Mouse (Mus musculus): Measurements from ENCODE around the gene Rsl24d1.
"Not testable (repeated sequence)": the region's sequence is repeated elsewhere in the genome, so short reads cannot be mapped to it uniquely, and the experiment has no call there.

Rsl24d1 gene

DNA sequence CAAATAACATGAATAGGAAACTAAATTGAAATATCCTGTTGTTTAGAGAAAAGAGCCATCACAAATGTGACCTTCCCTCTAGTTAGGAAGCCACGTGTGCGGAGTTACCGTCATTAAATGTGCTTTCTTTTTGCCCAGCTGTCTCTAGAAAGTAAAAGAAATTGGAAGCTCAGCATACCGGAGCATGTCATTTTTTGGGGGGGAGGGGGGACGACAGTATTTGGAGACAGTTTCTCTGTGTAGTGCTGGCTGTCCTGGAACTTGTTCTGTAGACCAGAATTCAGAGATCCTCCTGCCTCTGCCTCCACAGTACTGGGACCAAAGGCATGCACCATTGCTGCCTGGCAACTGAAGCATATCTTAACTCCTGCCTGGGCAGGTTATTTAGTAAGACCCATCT, 11.7 kb upstream of the Rsl24d1 start, which contains the start of gene Khdc3:
TSS of gene Khdc3 (plus strand) at position 301 of the 400 bp plus-strand sequence.
- no peak for DNase-seq (ENCODE audit: low spot score in 2 of 2)

DNA sequence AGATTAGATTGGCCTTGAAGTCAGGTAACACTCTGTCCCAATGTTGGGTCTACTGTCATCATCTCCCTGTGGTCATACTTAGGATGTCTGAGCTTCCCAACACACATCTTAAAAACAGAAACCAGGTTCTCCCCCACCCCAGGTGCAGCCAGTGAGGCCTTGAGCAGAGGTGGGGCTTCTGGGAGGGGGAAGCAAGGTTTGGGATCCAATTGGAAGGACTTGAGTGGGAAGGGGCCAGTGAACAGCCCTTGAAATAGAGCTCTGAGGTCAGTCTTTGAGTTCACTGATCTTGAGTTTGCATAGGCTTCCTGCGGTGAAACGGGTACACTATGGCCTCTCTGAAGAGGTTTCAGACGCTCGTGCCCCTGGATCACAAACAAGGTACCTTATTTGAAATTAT, 11.0 kb upstream of the Rsl24d1 start, which contains the start of gene Gm20509:
TSS of gene Gm20509 (plus strand) at position 290 of the 400 bp plus-strand sequence.
- no peak for DNase-seq (ENCODE audit: low spot score in 2 of 2)

DNA sequence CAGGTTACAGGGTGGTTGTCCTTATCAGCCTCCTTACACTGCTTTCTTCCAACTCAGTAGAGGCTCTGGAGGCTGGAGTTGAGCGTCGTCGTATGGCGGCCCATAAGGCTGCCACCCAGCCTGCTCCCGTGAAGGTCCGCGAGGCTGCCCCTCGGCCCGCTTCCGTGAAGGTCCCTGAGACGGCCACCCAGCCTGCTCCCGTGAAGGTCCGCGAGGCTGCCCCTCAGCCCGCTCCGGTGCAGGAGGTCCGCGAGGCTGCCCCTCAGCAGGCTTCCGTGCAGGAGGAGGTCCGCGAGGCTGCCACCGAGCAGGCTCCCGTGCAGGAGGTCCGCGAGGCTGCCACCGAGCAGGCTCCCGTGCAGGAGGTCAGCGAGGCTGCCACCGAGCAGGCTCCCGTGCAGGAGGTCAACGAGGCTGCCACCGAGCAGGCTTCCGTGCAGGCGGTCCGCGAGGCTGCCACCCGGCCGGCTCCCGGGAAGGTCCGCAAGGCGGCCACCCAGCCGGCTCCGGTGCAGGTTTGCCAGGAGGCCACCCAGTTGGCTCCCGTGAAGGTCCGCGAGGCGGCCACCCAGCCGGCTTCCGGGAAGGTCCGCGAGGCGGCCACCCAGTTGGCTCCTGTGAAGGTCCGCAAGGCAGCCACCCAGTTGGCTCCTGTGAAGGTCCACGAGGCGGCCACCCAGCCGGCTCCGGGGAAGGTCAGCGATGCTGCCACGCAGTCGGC, 9.9 kb upstream of the Rsl24d1 start:
- DNase-seq (ENCODE audit: low spot score in 2 of 2), result no peak

DNA sequence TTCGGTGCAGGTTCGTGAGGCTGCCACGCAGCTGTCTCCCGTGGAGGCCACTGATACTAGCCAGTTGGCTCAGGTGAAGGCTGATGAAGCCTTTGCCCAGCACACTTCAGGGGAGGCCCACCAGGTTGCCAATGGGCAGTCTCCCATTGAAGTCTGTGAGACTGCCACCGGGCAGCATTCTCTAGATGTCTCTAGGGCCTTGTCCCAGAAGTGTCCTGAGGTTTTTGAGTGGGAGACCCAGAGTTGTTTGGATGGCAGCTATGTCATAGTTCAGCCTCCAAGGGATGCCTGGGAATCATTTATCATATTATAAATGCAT, 9.4 kb upstream of the Rsl24d1 start:
- no peak for DNase-seq (ENCODE audit: low spot score in 2 of 2)

DNA sequence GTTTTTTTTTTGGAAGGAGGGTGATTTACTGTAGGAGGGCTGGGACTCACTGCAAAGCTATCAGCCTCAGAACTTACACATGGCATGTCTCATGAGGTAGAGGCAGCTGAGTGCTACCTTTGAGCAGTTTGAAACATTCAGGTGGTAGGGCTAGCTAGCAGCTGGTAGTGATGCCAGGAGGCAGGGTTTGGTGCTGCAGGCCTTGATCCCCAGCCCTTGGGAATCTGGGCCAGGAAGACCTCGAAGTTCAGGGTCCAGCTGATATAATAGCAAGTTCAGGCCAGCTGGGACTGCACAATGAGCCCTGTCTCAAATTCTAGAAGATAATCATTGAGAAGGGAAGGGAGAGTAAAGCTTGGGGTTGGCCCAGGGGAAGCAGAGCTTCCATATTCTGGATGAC, 8.1 kb upstream of the Rsl24d1 start:
- no peak for DNase-seq (ENCODE audit: low spot score in 2 of 2)

DNA sequence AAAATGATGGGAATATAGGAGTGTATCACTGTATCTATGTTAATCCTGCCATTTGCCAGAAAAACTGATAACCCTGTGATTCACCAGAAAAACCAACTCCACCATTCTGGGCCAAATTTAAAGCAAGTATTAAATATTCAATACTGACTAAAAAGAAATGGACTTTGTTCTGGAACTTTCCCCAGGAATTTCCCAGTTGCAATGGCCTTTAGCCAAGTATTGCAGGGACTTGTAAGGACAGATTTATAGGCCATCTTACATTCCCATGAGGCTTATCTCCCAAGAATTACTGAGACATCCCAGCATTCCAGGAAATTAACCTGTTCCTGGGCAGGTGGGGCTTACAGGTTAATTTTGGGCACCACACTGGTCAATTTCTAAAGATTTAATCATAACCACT, 7.5 kb upstream of the Rsl24d1 start:
- no peak for DNase-seq (ENCODE audit: low spot score in 2 of 2)

DNA sequence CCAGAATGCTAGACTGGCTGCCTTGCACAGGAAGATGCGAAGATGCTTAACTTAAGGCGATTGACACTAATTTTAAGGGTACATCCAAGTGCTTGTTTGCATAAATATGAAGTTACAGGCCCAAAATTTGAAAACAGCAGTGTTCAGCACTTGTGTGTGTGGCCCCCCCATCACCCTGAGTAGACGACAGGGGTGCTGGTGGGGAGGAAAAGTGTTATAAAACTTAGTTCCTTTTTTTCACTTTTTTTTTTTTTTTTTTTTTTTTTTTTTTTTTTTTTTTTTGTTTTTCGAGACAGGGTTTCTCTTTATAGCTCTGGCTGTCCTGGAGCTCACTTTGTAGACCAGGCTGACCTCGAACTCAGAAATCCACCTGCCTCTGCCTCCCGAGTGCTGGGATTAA, 3.5 kb downstream of the Rsl24d1 start:
- not testable (repeated sequence) for DNase-seq (ENCODE audit: low spot score in 2 of 2)

DNA sequence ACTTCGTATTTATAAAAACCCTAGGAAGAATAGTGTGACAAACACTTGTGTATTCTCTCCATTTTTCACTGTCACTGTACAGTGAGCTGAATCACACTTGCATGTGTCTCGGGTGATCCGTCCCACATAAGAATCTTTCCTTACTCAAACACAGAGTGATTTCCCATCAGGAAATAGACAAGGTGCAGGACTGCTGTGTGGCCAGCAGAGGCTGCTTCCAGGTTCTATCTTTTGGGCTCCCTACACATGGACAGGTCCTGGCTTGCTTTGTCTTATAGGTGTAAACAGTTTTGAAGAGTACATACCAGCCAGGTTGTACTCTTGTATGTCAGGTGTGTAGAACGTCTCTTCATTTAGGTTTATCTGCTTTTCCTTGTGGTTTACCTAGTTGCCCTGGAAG, 4.8 kb downstream of the Rsl24d1 start:
- no peak for DNase-seq (ENCODE audit: low spot score in 2 of 2)

DNA sequence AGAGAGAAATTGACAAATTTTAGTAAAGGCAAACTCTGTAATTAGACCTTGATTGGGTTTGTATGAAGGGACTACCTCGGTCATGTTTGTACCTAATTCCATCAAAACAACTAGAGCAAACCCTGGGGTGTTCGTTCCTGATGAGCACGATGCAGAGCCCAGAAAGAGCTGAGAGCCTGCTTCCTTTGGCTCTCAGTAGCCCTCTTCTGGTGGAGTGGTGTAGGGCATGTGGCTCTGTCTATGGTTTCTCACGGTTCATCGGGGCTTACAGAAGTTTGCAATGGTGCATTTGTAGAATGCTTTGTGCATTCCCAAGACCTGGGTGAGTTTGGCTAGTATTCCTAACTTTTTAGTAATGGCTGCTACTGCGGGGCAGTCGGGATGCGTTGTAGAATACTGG, 8.5 kb downstream of the Rsl24d1 start:
- peak in 1 of 2 experiments; percentile 9 for DNase-seq (ENCODE audit: low spot score in 2 of 2)

DNA sequence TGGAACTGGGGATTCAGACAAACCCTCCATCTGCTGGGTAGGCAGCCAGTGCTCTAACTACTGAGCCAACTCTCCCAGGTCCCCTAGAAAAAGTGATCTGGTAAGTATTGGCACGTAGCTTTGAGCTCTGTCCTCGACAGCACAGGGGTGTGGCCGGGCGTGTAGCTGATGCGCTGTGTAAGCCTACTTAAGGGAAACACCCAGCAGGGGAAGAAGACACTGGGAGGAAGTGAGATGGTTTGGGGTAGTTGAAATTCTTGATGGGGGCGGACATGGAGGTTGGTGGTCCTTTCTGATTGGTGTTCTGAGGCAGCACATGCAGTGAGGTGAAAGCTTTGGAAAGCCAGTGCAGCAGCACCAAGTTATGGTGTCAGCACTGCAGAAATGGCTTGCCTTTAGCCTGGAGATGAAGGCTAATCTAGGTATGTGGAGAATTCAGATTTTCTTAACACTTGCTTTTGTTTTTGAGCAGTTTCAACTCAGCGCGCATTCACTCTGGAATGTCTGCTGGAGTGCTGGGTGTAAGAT, 11.9 kb downstream of the Rsl24d1 start:
- no peak for DNase-seq (ENCODE audit: low spot score in 2 of 2)

DNA sequence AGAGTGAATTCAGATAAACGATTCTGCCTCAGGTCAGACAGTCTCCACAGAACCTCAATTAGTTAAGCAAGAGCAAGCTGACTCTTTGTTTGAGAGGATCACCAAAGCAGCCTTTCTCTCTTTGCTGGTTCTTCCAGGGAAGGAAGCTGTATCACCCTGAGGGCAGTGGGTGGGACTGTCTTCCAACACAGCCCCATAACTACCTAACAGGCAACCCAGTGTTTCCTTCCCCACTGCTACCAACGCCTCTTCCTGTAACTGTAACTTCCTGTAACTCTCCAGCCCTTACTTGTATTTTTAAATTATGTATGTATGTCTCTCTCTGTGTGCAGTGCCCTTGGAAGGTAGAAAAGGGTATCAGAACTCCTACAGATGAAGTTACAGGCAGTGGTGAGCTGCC, 14.2 kb downstream of the Rsl24d1 start:
- no peak for DNase-seq (ENCODE audit: low spot score in 2 of 2)

DNA sequence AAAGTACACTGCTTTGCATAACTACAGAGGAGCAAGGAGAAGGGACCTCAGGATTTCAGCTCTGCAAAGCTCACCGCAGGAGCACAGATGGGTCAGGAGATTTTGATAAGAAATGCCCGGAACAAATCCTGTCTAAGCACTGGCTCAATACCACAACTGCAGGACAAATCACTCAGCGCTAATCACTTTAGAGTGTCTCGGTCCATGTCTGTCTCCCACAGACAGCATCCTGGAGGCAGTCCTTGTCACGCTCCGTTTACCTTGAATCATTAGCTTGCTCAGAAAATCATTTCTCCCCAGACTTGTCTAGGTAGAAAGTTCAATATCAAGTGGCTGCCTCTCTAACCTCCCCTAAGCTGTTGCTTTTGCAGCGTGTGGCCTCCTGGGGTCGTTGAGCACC, 16.6 kb downstream of the Rsl24d1 start:
- DNase-seq (ENCODE audit: low spot score in 2 of 2), result no peak

DNA sequence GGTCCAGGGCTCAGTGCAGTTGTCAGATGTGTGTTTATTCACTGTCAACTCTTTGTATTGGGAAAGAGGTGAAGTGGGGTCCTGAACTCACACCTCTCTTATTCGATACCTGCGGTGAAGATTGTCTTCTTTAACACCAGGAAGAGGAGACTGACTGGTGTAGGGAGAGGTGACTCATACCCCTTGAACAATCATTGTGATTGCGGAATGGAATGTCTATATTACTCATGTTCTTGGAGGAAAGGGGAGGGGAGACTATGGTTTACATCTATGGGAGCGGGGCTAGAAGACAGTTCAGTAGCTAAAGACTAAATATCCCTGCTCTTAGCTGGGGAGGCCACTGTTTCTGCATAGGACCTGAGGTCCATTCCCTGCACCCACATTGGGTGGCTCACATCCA, 17.3 kb downstream of the Rsl24d1 start:
- DNase-seq (ENCODE audit: low spot score in 2 of 2), result no peak

DNA sequence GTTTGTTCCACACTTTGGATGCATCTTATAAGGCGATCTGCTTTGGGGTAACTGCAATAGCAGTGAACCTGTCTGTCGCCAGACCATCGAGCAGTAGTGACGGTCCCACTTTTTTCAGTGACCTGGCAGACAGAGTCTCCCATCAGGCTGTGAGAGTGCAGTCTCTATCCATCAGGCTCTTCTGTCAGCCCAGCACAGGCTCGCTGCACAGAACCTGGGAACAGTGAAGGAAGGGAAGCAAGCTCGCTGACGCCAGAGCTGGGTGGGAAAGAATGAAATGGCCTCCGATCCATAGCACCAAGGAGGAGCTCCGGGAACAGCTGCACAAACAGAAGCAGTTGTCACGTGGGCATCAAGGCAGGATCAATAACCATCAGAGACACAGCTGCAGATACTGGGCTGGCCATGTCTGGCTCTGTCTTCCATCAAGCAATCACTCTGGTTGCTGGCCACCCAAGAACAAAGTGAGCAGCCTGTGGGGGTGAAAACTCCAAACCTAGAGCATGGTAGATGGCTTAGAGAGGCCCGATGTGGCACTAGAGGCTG, 24.2 kb downstream of the Rsl24d1 start:
- DNase-seq (ENCODE audit: low spot score in 2 of 2), result no peak

DNA sequence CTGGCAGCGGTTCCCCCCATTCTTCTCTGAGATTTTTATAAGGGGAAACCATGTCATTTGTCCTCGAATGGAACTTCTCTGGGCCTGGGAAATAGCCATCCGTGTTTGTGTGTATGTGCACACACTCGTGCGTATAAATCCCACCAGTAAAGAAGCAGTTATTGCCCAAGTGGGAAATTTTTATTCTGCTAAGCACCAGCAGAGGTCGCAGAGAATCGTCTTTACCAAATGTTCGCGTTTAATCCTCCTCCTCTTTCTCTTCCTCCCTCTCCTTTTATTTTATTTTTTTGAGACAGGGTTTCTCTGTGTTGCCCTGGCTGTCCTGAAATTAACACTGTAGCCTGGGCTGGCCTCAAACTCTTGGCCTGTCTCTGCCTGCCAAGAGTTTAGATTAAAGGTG, 41.1 kb downstream of the Rsl24d1 start:
- no peak for DNase-seq (ENCODE audit: low spot score in 2 of 2)

DNA sequence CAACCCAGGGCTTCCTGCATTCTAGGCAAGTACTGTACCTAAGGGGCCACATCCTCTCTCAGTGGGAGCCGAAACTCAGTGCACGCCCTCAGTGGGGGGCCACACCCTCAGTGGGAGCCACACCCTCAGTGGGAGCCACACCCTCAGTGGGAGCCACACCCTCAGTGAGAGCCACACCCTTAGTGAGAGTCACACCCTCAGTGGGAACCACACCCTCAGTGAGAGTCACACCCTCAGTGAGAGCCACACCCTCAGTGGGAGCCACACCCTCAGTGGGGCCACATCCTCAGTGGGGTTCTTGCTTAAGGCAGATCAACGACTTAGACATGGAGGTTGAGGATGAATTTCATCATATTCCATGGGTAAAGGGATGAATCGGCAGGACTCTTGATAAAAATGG, 44.7 kb downstream of the Rsl24d1 start:
- DNase-seq (ENCODE audit: low spot score in 2 of 2), result no peak

DNA sequence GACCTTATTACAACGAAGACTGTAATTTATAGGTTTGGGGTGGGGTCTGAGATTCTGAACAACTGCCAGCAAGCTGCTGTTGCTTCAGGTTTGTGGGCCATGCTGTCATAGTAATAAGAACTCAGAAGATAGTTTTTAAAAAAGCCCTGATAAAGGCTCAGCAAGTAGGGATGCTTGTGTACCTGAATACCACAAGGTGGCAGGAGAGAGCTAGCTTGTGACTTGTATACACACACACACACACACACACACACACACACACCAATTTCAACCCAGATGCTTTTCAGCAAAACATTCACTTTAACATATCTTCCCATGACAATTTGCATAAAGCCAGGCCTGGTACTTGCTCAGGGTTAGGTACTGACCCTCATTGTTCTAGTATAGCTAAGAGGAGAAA, 46.0 kb downstream of the Rsl24d1 start:
- DNase-seq (ENCODE audit: low spot score in 2 of 2), result no peak

DNA sequence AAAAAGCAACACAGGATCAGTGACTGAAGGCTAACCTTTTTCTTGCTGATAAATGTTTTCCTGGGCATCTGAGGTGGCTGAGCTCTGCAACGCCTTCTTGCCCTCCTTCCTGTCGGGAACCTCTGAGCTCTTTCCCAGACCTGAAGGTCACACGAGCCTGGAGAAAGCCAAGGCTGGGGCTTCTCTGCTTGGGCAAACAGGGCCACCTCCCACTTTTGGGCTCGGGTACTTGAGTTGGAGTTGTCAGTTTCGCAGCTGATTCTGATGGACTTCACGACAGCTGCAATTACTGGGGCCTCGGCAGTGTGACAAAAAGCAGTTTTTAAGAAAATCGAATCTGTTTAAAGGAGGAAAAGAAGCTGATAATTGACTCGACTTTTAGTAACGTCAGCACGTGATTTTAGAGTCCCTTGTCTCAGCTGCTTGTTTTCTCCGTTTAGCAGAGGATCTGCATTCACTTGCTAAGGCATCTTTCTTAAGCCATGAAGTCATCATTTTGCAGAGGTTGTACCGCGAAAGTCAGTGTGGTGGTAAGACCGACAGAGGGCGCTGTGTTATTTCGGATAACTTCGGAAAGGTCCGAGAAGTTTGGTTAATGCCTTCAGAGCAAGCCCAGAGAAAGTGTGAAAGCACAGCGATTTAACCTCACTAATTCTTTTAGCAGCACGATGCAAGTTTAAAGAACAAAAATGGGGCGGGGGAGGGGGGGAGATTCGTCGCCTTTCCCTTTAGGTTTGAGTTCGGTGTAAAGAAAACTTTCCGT, 49.5 kb downstream of the Rsl24d1 start:
- DNase-seq (ENCODE audit: low spot score in 2 of 2), result peak; percentile 10 to 37

DNA sequence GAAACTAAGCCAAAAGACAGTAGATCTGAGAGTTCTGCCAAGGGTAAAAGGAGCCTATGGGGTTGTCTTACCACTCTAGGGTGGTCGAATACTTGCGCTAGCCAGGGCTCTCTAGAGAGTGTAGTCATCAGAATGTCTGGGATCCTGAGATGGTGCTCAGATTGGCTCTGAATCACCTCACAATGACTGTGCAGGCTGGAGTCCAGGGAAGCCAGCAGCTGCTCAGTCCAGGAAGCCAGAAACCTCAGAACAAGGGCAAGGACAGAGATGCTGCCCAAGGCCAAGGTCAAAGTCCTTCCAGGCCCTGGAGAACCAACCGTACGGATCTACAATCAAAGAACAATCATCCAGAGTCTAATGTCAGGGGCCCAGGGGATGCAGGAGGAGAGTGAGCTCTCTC, 52.4 kb downstream of the Rsl24d1 start:
- no peak for DNase-seq (ENCODE audit: low spot score in 2 of 2)
